Mouse (Mus musculus) neural tube, embryonic 15.5 days (tissue): Measurements from ENCODE around the gene Mbd3. TPM values are rescaled to one million over a fixed set of nuclear protein-coding genes. Genes with fewer than 3 reads are reported as not detected.

Experiments used
- ATAC-seq: fragments of 200-750 bp; cut with Nextera tagmentation; 2 replicates; pipeline ENCODE4 v1.8.0; 2017; ENCODE audit warnings: mild to moderate bottlenecking, moderate TSS enrichment, moderate library complexity; ENCODE audit not compliant: low FRiP score
- H3K27ac ChIP-seq: fragments of 300-500 bp; sonication (generic); replicated peaks from 2 replicates; pipeline ENCODE4 v1.5.1; 2015; ENCODE audit warnings: mild to moderate bottlenecking, inconsistent platforms
- H3K27me3 ChIP-seq: fragments of 300-500 bp; sonication (generic); replicated peaks from 2 replicates; pipeline ENCODE4 v1.6.1; 2015; ENCODE audit warnings: inconsistent platforms
- H3K36me3 ChIP-seq: fragments of 300-500 bp; sonication (generic); 2 replicates; pipeline ENCODE4 v1.6.1; 2015; ENCODE audit warnings: inconsistent platforms
- H3K4me1 ChIP-seq: fragments of 300-500 bp; sonication (generic); 2 replicates; pipeline ENCODE4 v1.6.1; 2015; ENCODE audit warnings: inconsistent platforms
- H3K4me2 ChIP-seq: fragments of 300-500 bp; sonication (generic); 2 replicates; pipeline ENCODE4 v1.6.1; 2015; ENCODE audit warnings: inconsistent platforms, mild to moderate bottlenecking, moderate library complexity
- H3K4me3 ChIP-seq: fragments of 300-500 bp; sonication (generic); replicated peaks from 2 replicates; pipeline ENCODE4 v1.5.1; 2015; ENCODE audit warnings: mild to moderate bottlenecking, inconsistent platforms
- H3K9ac ChIP-seq: fragments of 300-500 bp; sonication (generic); replicated peaks from 2 replicates; pipeline ENCODE4 v1.6.1; 2015; ENCODE audit warnings: mild to moderate bottlenecking, inconsistent platforms
- H3K9me3 ChIP-seq: fragments of 300-500 bp; sonication (generic); replicated peaks from 2 replicates; pipeline ENCODE4 v1.6.1; 2016; ENCODE audit warnings: inconsistent platforms
- WGBS: fragments of 180-500 bp; shearing (Covaris S2); methylation state at CpG from one replicate; pipeline ENCODE4 v1.1.7; 2015; ENCODE audit warnings: mixed read lengths; 5-methylcytosine and 5-hydroxymethylcytosine counted together
- polyA plus RNA-seq: library from polyadenylated mRNA; unstranded; fragments of >200 nt; fragmentation: Nextera tagmentation; extraction: Ambion mirVana; gene quantifications from 2 replicates; pipeline ENCODE4 v1.2.1, GENCODE M21; 2015

Mbd3 gene
- polyA plus RNA-seq = 195 and 209 TPM in 2 replicates

GRCm38 (mm10) chr10:80399191-80399972 lies at the start of gene Mbd3:
TSS of gene Mbd3 (minus strand) at chr10:80399550.
- Histone ChIP-seq H3K4me2 (peak within 1 kb of the TSS; percentile 71), H3K36me3 (peaks cover 45% of the 10 kb centered on the region), H3K4me3 (peak within 1 kb of the TSS; percentile 70), H3K27ac (peak within 1 kb of the TSS; percentile 100), H3K9ac (peak within 1 kb of the TSS; percentile 91), H3K27me3 (no peaks in the 10 kb centered on the region), H3K9me3 (no peaks in the 10 kb centered on the region), H3K4me1 (peaks cover 30% of the 10 kb centered on the region)
- ATAC-seq = peak; percentile 95
- WGBS = under 1% methylated on average over 77 of the region's 82 CpGs

- Histone ChIP-seq H3K4me3 (peak overlapping the region; percentile 22), H3K36me3 (no peaks in the 10 kb centered on the region), H3K27me3 (peaks cover 41% of the 10 kb centered on the region), H3K9ac (no peak overlapping the region), H3K4me1 (peaks cover 7% of the 10 kb centered on the region), H3K4me2 (peak overlapping the region; percentile 54), H3K9me3 (no peaks in the 10 kb centered on the region), H3K27ac (no peak overlapping the region)
- 7% methylated on average over 26 of the region's 26 CpGs for WGBS
- peak; percentile 86 for ATAC-seq
Observed at GRCm38 (mm10) chr10:80445898-80446601, 46.7 kb upstream of the Mbd3 start.

GRCm38 (mm10) chr10:80445052-80445451 lies 45.7 kb upstream of the Mbd3 start:
- H3K4me3 ChIP-seq = no peak overlapping the region
- WGBS = 59% methylated on average over 1 of the region's 1 CpGs
- no peak overlapping the region for H3K27ac ChIP-seq
- H3K4me1 ChIP-seq = peaks cover 7% of the 10 kb centered on the region
- peaks cover 41% of the 10 kb centered on the region for H3K27me3 ChIP-seq
- H3K36me3 ChIP-seq = no peaks in the 10 kb centered on the region
- no peaks in the 10 kb centered on the region for H3K9me3 ChIP-seq
- H3K9ac ChIP-seq = no peak overlapping the region
- H3K4me2 ChIP-seq = no peak overlapping the region
- no peak for ATAC-seq

GRCm38 (mm10) chr10:80444339-80445045 lies 45.1 kb upstream of the Mbd3 start:
- 51% methylated on average over 5 of the region's 5 CpGs for WGBS
- H3K9ac ChIP-seq = no peak overlapping the region; the same call in 1 of the 2 replicates
- peaks cover 7% of the 10 kb centered on the region for H3K4me1 ChIP-seq
- no peak overlapping the region for H3K4me3 ChIP-seq
- no peak overlapping the region for H3K4me2 ChIP-seq
- ATAC-seq = no peak
- no peaks in the 10 kb centered on the region for H3K36me3 ChIP-seq
- H3K27me3 ChIP-seq = peaks cover 41% of the 10 kb centered on the region
- H3K9me3 ChIP-seq = no peaks in the 10 kb centered on the region
- H3K27ac ChIP-seq = no peak overlapping the region

DNA sequence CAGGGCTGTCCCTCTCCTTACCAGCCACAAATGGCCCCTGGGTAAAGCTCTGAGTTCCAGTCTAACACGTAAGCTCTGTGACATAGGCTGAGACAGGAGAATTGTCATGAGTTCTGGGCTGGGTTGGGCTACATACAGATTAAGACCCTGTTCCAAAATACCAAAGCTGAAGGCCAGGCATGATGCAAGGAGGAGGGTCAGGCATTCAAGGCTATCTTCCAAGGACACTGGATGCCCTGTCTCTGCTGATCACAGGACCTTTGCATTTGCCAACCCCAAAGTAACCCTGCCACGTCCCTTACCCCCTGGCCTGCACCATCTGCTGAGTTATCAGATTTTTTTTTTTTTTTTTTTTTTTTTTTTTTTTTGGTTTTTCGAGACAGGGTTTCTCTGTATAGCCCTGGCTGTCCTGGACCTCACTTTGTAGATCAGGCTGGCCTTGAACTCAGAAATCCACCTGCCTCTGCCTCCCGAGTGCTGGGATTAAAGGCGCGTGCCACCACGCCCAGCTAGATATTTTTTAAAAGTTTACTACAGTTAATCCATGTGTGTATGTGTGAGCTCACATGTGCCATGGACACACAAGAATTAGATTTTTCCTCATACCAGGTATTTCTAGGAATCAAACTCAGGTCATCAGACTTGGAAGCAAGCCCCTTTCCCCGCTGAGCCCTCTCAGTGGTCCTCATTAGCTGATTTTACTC lies 44.4 kb upstream of the Mbd3 start:
- no peak overlapping the region for H3K4me2 ChIP-seq
- no peak overlapping the region for H3K4me3 ChIP-seq
- ATAC-seq = no peak
- H3K9me3 ChIP-seq = no peaks in the 10 kb centered on the region
- no peak overlapping the region for H3K9ac ChIP-seq
- H3K36me3 ChIP-seq = no peaks in the 10 kb centered on the region
- H3K27me3 ChIP-seq = peaks cover 35% of the 10 kb centered on the region
- H3K4me1 ChIP-seq = peaks cover 7% of the 10 kb centered on the region
- no peak overlapping the region for H3K27ac ChIP-seq
- 83% methylated on average over 7 of the region's 8 CpGs for WGBS

GRCm38 (mm10) chr10:80442989-80443388 lies 43.6 kb upstream of the Mbd3 start:
- Histone ChIP-seq H3K9ac (no peak overlapping the region), H3K36me3 (no peaks in the 10 kb centered on the region), H3K27me3 (peaks cover 28% of the 10 kb centered on the region), H3K27ac (no peak overlapping the region), H3K4me1 (peaks cover 7% of the 10 kb centered on the region), H3K4me3 (no peak overlapping the region), H3K9me3 (no peaks in the 10 kb centered on the region), H3K4me2 (no peak overlapping the region)
- ATAC-seq = no peak
- WGBS = 64% methylated on average over 2 of the region's 2 CpGs

DNA sequence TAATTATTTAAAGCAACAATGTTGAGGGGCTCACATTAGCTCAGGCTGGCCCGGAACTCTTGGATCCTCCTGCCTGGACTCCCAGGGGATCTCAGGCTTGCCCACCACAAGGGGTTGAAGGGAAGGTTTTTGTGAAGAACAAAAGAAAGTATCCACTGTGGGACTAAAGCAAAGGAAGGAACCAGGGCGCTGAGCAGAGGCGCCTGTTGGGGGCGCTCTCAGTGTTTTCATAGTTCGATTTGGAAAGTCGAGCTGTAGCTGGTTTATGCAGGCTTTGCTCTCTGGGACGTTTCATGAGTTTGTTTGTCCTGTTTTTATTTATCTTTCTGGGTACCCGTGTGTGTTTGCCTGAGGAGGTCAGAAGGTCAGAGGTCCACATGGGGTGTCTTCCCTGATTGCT lies 42.2 kb upstream of the Mbd3 start:
- Histone ChIP-seq H3K9ac (no peak overlapping the region), H3K4me1 (peaks cover 7% of the 10 kb centered on the region), H3K9me3 (no peaks in the 10 kb centered on the region), H3K27me3 (peaks cover 20% of the 10 kb centered on the region), H3K36me3 (no peaks in the 10 kb centered on the region), H3K4me2 (no peak overlapping the region), H3K4me3 (no peak overlapping the region), H3K27ac (no peak overlapping the region)
- ATAC-seq = no peak
- WGBS = 57% methylated on average over 8 of the region's 8 CpGs

- H3K36me3 ChIP-seq = no peaks in the 10 kb centered on the region
- H3K27me3 ChIP-seq = peaks cover 12% of the 10 kb centered on the region
- no peaks in the 10 kb centered on the region for H3K9me3 ChIP-seq
- H3K4me3 ChIP-seq = no peak overlapping the region
- H3K9ac ChIP-seq = no peak overlapping the region
- ATAC-seq = no peak
- H3K27ac ChIP-seq = no peak overlapping the region
- peaks cover 7% of the 10 kb centered on the region; the same call in 1 of the 2 replicates for H3K4me1 ChIP-seq
- H3K4me2 ChIP-seq = no peak overlapping the region
Observed at GRCm38 (mm10) chr10:80440031-80440430, 40.7 kb upstream of the Mbd3 start.

DNA sequence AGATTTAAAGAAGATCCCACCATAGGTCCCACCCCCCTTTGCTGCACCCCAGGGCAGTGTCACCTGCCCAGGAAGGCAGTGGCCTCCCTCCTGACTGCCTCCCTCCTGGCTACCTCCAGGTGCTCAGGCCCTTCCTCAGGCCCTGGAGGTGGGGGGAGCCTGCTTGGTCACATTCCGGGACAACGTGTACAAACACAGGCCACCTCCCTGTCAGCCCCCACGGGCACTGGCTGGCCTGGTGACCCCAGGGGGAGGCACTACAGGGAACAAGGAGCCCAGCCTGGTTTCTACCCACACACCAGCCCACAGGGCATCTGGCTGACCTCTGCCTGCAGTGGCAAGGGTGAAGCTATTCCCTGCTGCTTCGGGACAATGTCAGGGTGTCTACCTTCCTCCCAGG lies 38.6 kb upstream of the Mbd3 start:
- Histone ChIP-seq H3K4me3 (no peak overlapping the region), H3K4me1 (peaks cover 4% of the 10 kb centered on the region; the same call in 1 of the 2 replicates), H3K9me3 (no peaks in the 10 kb centered on the region), H3K9ac (no peak overlapping the region), H3K36me3 (no peaks in the 10 kb centered on the region), H3K4me2 (no peak overlapping the region), H3K27me3 (0 out of 2 replicates have a peak, but pooled peaks cover 4% of the 10 kb centered on the region), H3K27ac (no peak overlapping the region)
- ATAC-seq = no peak
- 77% methylated on average over 4 of the region's 4 CpGs for WGBS

DNA sequence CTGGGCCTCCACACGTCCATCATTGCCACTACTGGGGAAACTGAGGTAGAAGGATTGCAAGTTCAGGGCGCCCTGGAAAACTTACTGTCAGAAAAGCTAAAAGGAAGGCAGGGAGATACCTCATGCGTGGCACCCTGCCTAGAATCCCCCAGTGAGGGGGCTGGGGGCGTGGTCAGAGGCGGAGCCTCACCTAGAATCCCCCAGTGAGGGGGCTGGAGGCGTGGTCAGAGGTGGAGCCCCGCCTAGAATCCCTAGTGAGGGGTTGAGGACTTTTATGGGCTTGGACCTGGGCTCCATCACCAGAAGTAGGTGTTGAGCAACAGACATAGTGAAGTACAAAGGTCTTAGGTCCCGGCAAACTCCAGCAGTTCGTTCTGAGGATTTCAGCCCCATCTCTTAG lies 36.9 kb upstream of the Mbd3 start:
- Histone ChIP-seq H3K36me3 (no peaks in the 10 kb centered on the region), H3K27ac (no peak overlapping the region), H3K9me3 (no peaks in the 10 kb centered on the region), H3K4me2 (no peak overlapping the region), H3K9ac (no peak overlapping the region), H3K27me3 (no peaks in the 10 kb centered on the region), H3K4me3 (no peak overlapping the region), H3K4me1 (peaks cover 20% of the 10 kb centered on the region)
- ATAC-seq = no peak
- 12% methylated on average over 9 of the region's 9 CpGs for WGBS

GRCm38 (mm10) chr10:80435764-80436163 lies 36.4 kb upstream of the Mbd3 start:
- Histone ChIP-seq H3K9me3 (no peaks in the 10 kb centered on the region), H3K9ac (no peak overlapping the region), H3K4me3 (no peak overlapping the region), H3K27ac (no peak overlapping the region), H3K36me3 (no peaks in the 10 kb centered on the region), H3K27me3 (no peaks in the 10 kb centered on the region), H3K4me1 (peaks cover 25% of the 10 kb centered on the region), H3K4me2 (no peak overlapping the region)
- WGBS = 44% methylated on average over 7 of the region's 7 CpGs
- no peak for ATAC-seq
